Mouse (Mus musculus): ENCODE measurements around the gene Camk2g. TPM values are rescaled to one million over a fixed set of nuclear protein-coding genes. Genes with fewer than 3 reads are reported as not detected.

The Camk2g gene
- total RNA-seq, 1 experiment from 2014 or later: 46.7 TPM

- ATAC-seq (replicated peaks; ENCODE audit: low read depth, poor library complexity, severe bottlenecking): peak; percentile 57
These were observed 15.9 kb upstream of the Camk2g start for GRCm38 (mm10) chr14:20809820-20810219.

- ATAC-seq (replicated peaks; ENCODE audit: low read depth, poor library complexity, severe bottlenecking): no peak
These were observed 15.5 kb upstream of the Camk2g start for GRCm38 (mm10) chr14:20809349-20809748.

- ATAC-seq (replicated peaks; ENCODE audit: low read depth, poor library complexity, severe bottlenecking): no peak
These were observed 12.4 kb upstream of the Camk2g start for GRCm38 (mm10) chr14:20806116-20806840.

DNA sequence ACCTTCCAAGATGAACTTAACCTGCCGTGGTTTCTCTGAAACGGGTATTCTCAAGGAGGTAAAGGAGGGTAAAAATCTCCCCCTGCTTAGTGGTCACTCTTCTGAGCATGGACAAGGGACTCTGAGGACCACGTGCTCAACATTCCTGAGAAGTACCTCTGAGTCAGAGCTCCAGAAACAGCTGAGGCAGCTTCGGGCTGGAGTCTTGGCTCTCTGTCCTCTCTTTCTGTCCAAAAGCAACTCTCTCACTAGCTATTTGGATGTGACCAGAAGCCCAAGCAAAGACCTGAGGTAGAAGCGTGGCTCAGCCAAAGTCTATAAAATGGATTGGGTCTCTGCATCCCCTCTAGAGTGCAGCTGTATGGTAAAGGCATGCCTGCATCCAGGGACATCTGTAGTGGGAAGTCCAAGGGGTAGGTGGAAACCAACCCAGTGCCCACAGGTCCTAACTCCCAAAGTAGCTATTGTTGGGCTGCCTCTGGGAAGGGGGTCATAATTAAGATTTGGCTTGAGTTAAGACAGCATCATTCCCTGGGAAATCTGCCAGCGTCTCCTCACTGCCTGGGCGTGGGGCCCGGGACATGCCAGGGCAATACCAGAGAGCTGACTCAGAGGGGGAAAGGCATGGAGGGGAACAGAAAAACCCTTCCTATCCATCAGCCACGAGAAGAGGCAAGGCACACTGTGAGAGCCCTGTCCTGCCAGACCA is 11.2 kb upstream of the Camk2g start:
- ATAC-seq (replicated peaks; ENCODE audit: low read depth, poor library complexity, severe bottlenecking): no peak

GRCm38 (mm10) chr14:20804481-20804880 is 10.6 kb upstream of the Camk2g start:
- no peak for ATAC-seq (replicated peaks; ENCODE audit: low read depth, poor library complexity, severe bottlenecking)

DNA sequence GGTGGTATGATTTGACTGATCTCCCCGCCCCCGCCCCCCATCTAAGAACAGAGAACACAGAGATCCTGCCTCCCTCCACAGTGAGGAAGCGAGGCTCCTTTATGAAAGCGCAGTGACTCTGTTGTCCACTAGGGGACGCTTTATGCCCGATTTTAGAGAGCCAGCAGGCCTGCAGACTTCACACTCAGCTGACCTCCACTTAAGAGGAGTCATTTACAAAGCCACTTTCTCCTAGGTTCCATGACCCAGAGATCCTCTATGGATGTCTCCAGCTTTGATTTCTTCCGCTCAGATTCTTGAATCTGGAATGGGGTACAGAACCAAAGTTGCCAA is 9.7 kb upstream of the Camk2g start:
- ATAC-seq (replicated peaks; ENCODE audit: low read depth, poor library complexity, severe bottlenecking): peak; percentile 85

DNA sequence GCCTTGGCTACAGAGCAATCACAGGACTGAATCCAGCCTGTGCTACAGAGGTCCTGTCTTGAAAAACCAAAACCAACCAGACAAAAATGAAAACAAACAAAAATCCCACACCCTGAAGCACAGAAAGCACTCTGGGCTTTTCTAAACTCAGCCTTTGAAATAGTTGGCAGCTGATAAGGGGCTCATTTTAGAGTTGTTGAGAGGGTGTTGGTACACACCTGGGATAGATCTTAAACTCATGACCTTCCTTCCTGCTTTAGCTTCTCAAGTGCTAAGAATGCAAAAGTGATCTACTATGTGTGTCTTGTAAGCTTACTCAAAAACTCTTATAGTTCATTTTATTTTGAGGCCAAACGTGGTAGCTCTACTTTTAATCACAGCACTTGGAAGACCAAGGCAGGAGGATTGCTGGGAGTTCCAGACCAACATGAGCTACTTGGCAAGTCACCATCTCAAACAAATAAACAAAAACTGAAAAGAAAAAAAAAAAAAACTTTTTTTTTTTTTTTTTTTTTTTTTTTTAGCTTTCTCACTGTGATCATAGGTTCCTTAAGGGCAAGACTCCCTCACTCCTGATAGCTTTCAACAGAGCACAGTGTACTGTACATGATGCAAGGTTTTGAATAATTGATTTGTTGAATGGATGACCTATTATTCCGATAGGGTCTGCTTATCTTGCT is 9.2 kb upstream of the Camk2g start:
- peak; percentile 30 for ATAC-seq (replicated peaks; ENCODE audit: low read depth, poor library complexity, severe bottlenecking)

GRCm38 (mm10) chr14:20798761-20799160 is 4.9 kb upstream of the Camk2g start:
- peak; percentile 75 for ATAC-seq (replicated peaks; ENCODE audit: low read depth, poor library complexity, severe bottlenecking)

DNA sequence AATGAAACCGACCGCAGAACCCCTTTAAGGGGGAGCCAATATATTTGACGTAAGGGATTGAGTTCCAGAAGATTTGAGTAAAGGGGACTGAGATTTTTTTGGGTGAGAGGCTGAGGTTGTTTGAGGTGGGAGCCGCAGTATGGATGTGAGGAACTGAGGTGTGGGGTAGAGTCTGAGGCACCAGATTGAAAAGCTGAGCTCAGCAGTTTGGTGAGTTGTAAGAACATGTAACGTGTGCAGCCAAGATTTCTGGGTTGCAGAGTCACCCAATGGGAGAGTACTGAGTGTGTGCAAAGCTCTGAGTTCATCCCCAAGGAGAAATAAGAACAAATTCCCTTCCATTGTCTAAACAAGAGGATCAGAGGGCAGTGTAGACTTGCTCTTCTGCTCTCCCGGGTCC is 4.4 kb upstream of the Camk2g start:
- no peak for ATAC-seq (replicated peaks; ENCODE audit: low read depth, poor library complexity, severe bottlenecking)

DNA sequence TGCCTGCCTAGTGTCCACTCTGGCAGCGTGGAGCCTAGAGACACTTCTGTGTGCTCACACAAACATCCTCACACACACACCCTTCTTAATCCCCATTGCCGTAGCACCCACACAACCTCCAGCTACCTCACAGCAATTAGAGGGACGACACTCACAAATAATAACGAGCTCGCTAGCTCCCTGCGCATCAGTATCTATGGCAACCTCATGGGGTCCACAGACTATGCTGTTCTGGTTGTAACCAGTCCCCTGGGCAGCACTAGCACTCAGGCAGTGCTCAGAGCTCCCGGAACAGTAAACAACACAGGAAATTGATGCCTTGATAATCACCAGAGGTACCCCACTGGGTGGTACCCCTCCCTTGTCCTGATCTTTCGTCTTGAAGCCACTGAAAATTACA is 2.8 kb upstream of the Camk2g start:
- no peak for ATAC-seq (replicated peaks; ENCODE audit: low read depth, poor library complexity, severe bottlenecking)

DNA sequence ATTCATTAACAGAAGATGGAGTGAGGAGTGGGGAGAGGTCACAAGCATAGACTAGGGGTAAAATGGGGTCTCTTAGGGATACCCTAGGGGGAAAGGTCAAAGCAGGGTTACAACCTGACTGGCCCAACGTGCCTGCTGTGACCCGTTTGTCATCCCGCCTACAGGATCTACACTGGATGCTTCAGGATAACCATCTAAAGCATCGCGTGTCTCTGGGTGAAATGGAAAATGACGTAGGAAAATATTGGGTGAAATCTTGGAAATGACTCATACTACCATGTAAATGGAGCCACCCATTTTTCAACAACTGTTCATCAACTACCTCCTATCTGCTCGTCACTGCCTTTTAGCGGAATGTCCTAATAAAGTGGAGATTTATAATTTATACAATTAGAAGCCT is 2.3 kb upstream of the Camk2g start:
- no peak for ATAC-seq (replicated peaks; ENCODE audit: low read depth, poor library complexity, severe bottlenecking)

GRCm38 (mm10) chr14:20795423-20796152 is 1.7 kb upstream of the Camk2g start:
- no peak for ATAC-seq (replicated peaks; ENCODE audit: low read depth, poor library complexity, severe bottlenecking)

GRCm38 (mm10) chr14:20794589-20794988 is 701 bp upstream of the Camk2g start:
- no peak for ATAC-seq (replicated peaks; ENCODE audit: low read depth, poor library complexity, severe bottlenecking)

- ATAC-seq (replicated peaks; ENCODE audit: low read depth, poor library complexity, severe bottlenecking): no peak
These were observed 748 bp downstream of the Camk2g start for GRCm38 (mm10) chr14:20792922-20793757.

DNA sequence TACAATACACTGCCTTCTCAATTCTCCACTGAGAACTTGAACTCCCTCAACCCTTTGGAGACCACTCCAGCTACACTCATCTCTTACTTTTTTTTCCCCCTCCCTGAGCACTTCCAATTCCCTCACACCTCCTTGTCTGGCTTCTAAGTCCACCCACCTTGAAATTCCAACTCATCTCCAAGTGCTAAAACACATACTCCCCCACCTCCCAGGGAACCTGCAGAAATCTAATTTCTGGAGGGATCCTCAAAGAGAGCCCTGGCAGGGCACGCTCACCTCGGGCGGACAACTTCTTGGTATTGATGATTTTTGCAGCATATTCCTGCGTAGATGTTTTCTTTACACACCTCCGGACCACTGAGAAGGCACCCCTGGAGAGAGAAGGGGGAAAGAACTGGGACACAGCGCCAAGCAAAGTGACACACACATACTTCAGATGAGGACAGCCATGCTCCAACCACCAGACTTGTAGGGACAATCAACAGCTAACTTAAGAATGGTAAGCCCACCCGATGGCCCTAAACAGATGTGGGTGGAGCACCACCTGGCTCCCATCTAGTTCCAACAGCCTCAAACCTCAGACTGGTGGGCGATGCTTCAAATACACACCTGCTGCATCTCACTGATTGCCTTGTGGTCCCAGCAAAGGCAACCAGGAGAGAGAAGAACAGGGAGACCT is 1.5 kb downstream of the Camk2g start:
- no peak for ATAC-seq (replicated peaks; ENCODE audit: low read depth, poor library complexity, severe bottlenecking)

GRCm38 (mm10) chr14:20791511-20792242 is 2.2 kb downstream of the Camk2g start:
- peak; percentile 39 for ATAC-seq (replicated peaks; ENCODE audit: low read depth, poor library complexity, severe bottlenecking)

GRCm38 (mm10) chr14:20790996-20791395 is 2.9 kb downstream of the Camk2g start:
- ATAC-seq (replicated peaks; ENCODE audit: low read depth, poor library complexity, severe bottlenecking): no peak

- no peak for ATAC-seq (replicated peaks; ENCODE audit: low read depth, poor library complexity, severe bottlenecking)
These were observed 3.4 kb downstream of the Camk2g start for GRCm38 (mm10) chr14:20790445-20790844.

GRCm38 (mm10) chr14:20789593-20789992 is 4.3 kb downstream of the Camk2g start:
- no peak for ATAC-seq (replicated peaks; ENCODE audit: low read depth, poor library complexity, severe bottlenecking)

Data from common myeloid progenitor, adult 5-6 weeks (primary cell).